Mouse (Mus musculus) CH12.LX (cell line): ENCODE data around the gene Klf15.

Source experiments
- CTCF ChIP-seq, 2 experiments: IDR thresholded peaks in 1 of 2; conservative IDR thresholded peaks in 1 of 2; 2 replicates each; pipeline ENCODE4 v1.5.1; 2011 to 2012; ENCODE audit warnings: low read depth in 2 of 2, low read length in 2 of 2, improper control_type of control experiment in 1 of 2, inconsistent platforms in 1 of 2, mild to moderate bottlenecking in 1 of 2, moderate library complexity in 1 of 2
- ELF1 ChIP-seq: IDR thresholded peaks from 2 replicates; pipeline ENCODE4 v1.6.1; 2014; ENCODE audit warnings: low read depth, mild to moderate bottlenecking, inconsistent platforms, low read length, improper control_type of control experiment
- EP300 ChIP-seq: IDR thresholded peaks from 2 replicates; pipeline ENCODE4 v1.6.1; 2011; ENCODE audit warnings: low read length, improper control_type of control experiment
- HCFC1 ChIP-seq: IDR thresholded peaks from 2 replicates; pipeline ENCODE4 v1.6.1; 2012; ENCODE audit warnings: low read depth, mild to moderate bottlenecking, inconsistent platforms, low read length, improper control_type of control experiment
- NELFE ChIP-seq: IDR thresholded peaks from 2 replicates; pipeline ENCODE4 v1.6.1; 2011; ENCODE audit warnings: low read depth, low read length, improper control_type of control experiment
- POLR2A ChIP-seq: IDR thresholded peaks from 2 replicates; pipeline ENCODE4 v1.6.1; 2011; ENCODE audit warnings: low read depth, mild to moderate bottlenecking, improper control_type of control experiment, low read length
- SIN3A ChIP-seq: IDR thresholded peaks from 2 replicates; pipeline ENCODE4 v1.6.1; 2012; ENCODE audit warnings: low read length, improper control_type of control experiment, inconsistent platforms
- ZKSCAN1 ChIP-seq: IDR thresholded peaks from 2 replicates; pipeline ENCODE4 v1.6.1; 2012; ENCODE audit warnings: low read depth, inconsistent platforms, low read length, improper control_type of control experiment, borderline replicate concordance

GRCm38 (mm10) chr6:90474361-90474750 is 12.0 kb downstream of the Klf15 start:
- TF ChIP-seq ELF1 (no peak), EP300 (no peak), POLR2A (no peak), CTCF (conservative IDR thresholded peaks at IDR 0.05 in 1 of 2, IDR thresholded peaks at IDR 0.05 in 1 of 2; ENCODE audit: low read depth in 2 of 2, low read length in 2 of 2) (no peak), ZKSCAN1 (no peak), SIN3A (no peak), NELFE (no peak), HCFC1 (no peak)
